Mouse (Mus musculus) layer of hippocampus, adult 9-11 months (tissue): ENCODE measurements at regions not wholly inside any gene's neighbourhood (a gene's known extent, or its start where the extent isn't known, plus 50 kb on each side); places are given as distances from the start of the nearest gene placed in this dataset.
"Not testable (repeated sequence)": the region's sequence is repeated elsewhere in the genome, so short reads cannot be mapped to it uniquely, and the experiment has no call there.

ENCODE experiments used
- DNase-seq: peaks from one replicate; pipeline ENCODE4 v3.0.0; 2022

- not testable (repeated sequence) for DNase-seq
These were observed 65.4 kb upstream of the B3galnt2 start for GRCm38 (mm10) chr13:13888847-13889246.

- peak; percentile 97 for DNase-seq
These were observed 64.8 kb upstream of the B3galnt2 start for GRCm38 (mm10) chr13:13889297-13890120.

- DNase-seq: not testable (repeated sequence)
These were observed 52.1 kb upstream of the B3galnt2 start for GRCm38 (mm10) chr13:13902186-13902585.
